Mouse (Mus musculus) myocyte (in vitro differentiated cells): Measurements from ENCODE around the gene Cyth3. TPM values are rescaled to one million over a fixed set of nuclear protein-coding genes. Genes with fewer than 3 reads are reported as not detected.

Source experiments
- H3K27me3 ChIP-seq: one replicate; pipeline ENCODE4 v1.6.1; 2011; ENCODE audit not compliant: control insufficient read depth, insufficient read depth, insufficient read length
- H3K36me3 ChIP-seq: one replicate; pipeline ENCODE4 v1.6.1; 2011; ENCODE audit not compliant: control insufficient read depth, insufficient read depth
- H3K4me2 ChIP-seq: one replicate; pipeline ENCODE4 v1.6.1; 2011; ENCODE audit warnings: low read depth, control low read depth
- H3K4me3 ChIP-seq: one replicate; pipeline ENCODE4 v1.5.1; 2011; ENCODE audit warnings: mild to moderate bottlenecking, control low read depth, moderate library complexity
- H3K79me2 ChIP-seq: one replicate; pipeline ENCODE4 v1.6.1; 2011; ENCODE audit not compliant: control insufficient read depth, insufficient read depth
- H3ac ChIP-seq: one replicate; pipeline ENCODE4 v1.6.1; 2011; ENCODE audit not compliant: control insufficient read depth, insufficient read length
- CEBPB ChIP-seq: IDR thresholded peaks from 2 replicates; pipeline ENCODE4 v1.6.1; 2011; ENCODE audit warnings: mild to moderate bottlenecking, moderate library complexity; ENCODE audit not compliant: poor library complexity, insufficient read depth, severe bottlenecking
- E2F4 ChIP-seq: IDR thresholded peaks from one replicate; pipeline ENCODE4 v1.6.1; 2011; ENCODE audit warnings: mild to moderate bottlenecking, control low read depth, moderate library complexity; ENCODE audit not compliant: insufficient read depth
- MAX ChIP-seq: IDR thresholded peaks from one replicate; pipeline ENCODE4 v1.6.1; 2011; ENCODE audit warnings: low read depth, mild to moderate bottlenecking, control low read depth
- MYOD1 ChIP-seq, 3 experiments: IDR thresholded peaks; one replicate each; pipeline ENCODE4 v1.6.1; 2011; ENCODE audit warnings: control low read depth in 2 of 3, low read depth in 2 of 3, mild to moderate bottlenecking in 2 of 3, moderate library complexity in 1 of 3; ENCODE audit not compliant: insufficient read length in 2 of 3, control insufficient read depth in 1 of 3
- MYOG ChIP-seq, 3 experiments: IDR thresholded peaks; one replicate each; pipeline ENCODE4 v1.6.1; 2011; ENCODE audit warnings: control low read depth in 2 of 3, low read depth in 2 of 3, mild to moderate bottlenecking in 2 of 3; ENCODE audit not compliant: insufficient read length in 2 of 3, control insufficient read depth in 1 of 3, insufficient read depth in 1 of 3
- POLR2A ChIP-seq: IDR thresholded peaks from one replicate; pipeline ENCODE4 v1.6.1; 2011; ENCODE audit warnings: low read depth, mild to moderate bottlenecking, control low read depth, moderate library complexity; ENCODE audit not compliant: insufficient read length
- POLR2AphosphoS2 ChIP-seq: IDR thresholded peaks from one replicate; pipeline ENCODE4 v1.6.1; 2011; ENCODE audit warnings: low read depth, control low read depth; ENCODE audit not compliant: insufficient read length
- REST ChIP-seq: IDR thresholded peaks from one replicate; pipeline ENCODE4 v1.6.1; 2011; ENCODE audit warnings: mild to moderate bottlenecking, control low read depth, moderate library complexity; ENCODE audit not compliant: insufficient read depth, insufficient read length
- SRF ChIP-seq: IDR thresholded peaks from one replicate; pipeline ENCODE4 v1.6.1; 2011; ENCODE audit warnings: low read depth; ENCODE audit not compliant: control insufficient read depth, insufficient read length
- TCF12 ChIP-seq: IDR thresholded peaks from one replicate; pipeline ENCODE4 v1.6.1; 2011; ENCODE audit warnings: mild to moderate bottlenecking, control low read depth; ENCODE audit not compliant: poor library complexity, insufficient read depth, severe bottlenecking
- TCF3 ChIP-seq: IDR thresholded peaks from one replicate; pipeline ENCODE4 v1.6.1; 2011; ENCODE audit warnings: low read depth, control low read depth; ENCODE audit not compliant: insufficient read length
- USF1 ChIP-seq: IDR thresholded peaks from one replicate; pipeline ENCODE4 v1.6.1; 2011; ENCODE audit warnings: low read depth, mild to moderate bottlenecking, control low read depth, moderate library complexity
- polyA plus RNA-seq: library from polyadenylated mRNA; unstranded; fragments of >200 nt; fragmentation: generic; extraction: Trizol; gene quantifications from one replicate; pipeline ENCODE4 v1.2.1, GENCODE M21; 2012; ENCODE audit warnings: missing spikeins

The Cyth3 gene
- polyA plus RNA-seq, 1 experiment: 18.5 TPM

DNA sequence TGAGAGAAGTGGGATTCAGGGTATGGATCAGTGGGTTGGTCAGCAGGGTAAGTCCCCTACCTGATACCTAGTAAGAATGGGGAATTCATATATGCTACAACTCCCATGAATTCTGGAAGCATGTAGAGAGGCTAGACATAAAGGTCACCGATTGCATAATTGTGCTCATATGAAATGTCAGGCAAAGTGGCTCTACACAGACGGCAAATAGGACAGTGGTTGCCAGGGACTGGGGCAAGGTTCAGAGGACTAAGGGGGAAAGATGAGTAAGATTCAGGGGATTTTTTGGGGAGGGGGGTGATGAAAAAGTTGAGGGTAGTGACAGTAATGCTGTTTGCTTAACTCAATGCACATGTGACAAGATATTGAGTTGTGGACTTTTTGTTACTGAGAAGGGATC lies 41.3 kb upstream of the Cyth3 start:
- no peaks in the 10 kb centered on the region for H3K27me3 ChIP-seq
- TF ChIP-seq MYOG (IDR thresholded peaks at IDR 0.05; ENCODE audit: control insufficient read depth in 1 of 3, insufficient read depth in 1 of 3, insufficient read length in 2 of 3, low read depth in 2 of 3) (no peak), TCF3 (no peak), POLR2A (no peak), POLR2AphosphoS2 (no peak), MYOD1 (IDR thresholded peaks at IDR 0.05; ENCODE audit: control insufficient read depth in 1 of 3, insufficient read length in 2 of 3, low read depth in 2 of 3) (no peak), E2F4 (no peak), SRF (no peak), MAX (no peak), USF1 (no peak), REST (no peak), TCF12 (no peak), CEBPB (no peak)
- H3K4me2 ChIP-seq: no peak overlapping the region
- no peak overlapping the region for H3K4me3 ChIP-seq
- no peaks in the 10 kb centered on the region for H3K36me3 ChIP-seq
- no peaks in the 10 kb centered on the region for H3K79me2 ChIP-seq
- H3ac ChIP-seq: no peak overlapping the region

- TF ChIP-seq POLR2AphosphoS2 (no peak), CEBPB (no peak), TCF12 (no peak), POLR2A (no peak), E2F4 (no peak), USF1 (no peak), MAX (no peak), SRF (no peak), MYOD1 (IDR thresholded peaks at IDR 0.05; ENCODE audit: control insufficient read depth in 1 of 3, insufficient read length in 2 of 3, low read depth in 2 of 3) (no peak), REST (no peak), TCF3 (no peak), MYOG (IDR thresholded peaks at IDR 0.05; ENCODE audit: control insufficient read depth in 1 of 3, insufficient read depth in 1 of 3, insufficient read length in 2 of 3, low read depth in 2 of 3) (no peak)
- H3K4me2 ChIP-seq: no peak overlapping the region
- H3K36me3 ChIP-seq: no peaks in the 10 kb centered on the region
- no peaks in the 10 kb centered on the region for H3K79me2 ChIP-seq
- H3K4me3 ChIP-seq: no peak overlapping the region
- no peak overlapping the region for H3ac ChIP-seq
- H3K27me3 ChIP-seq: no peaks in the 10 kb centered on the region
Observed at GRCm38 (mm10) chr5:143581874-143582273, 40.4 kb upstream of the Cyth3 start.

DNA sequence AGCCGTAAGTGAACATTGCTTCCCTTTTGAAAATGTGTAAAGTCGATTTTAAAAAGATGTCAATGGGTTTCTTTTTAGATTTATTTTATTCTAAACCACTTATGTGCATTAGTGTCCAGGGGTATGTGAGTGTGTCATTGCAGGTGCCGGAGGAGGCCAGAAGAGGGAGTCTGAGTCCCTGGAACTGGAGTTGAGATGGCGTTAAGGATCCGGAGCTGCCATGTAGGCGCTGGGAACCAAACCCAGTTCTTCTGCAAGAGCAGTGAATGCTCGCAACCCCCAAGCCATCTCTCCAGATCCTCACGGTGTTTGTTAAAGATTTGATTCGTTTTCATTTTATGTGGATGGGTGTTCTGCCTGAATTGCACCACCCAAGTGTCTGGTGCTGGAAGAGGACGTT lies 39.2 kb upstream of the Cyth3 start:
- H3K36me3 ChIP-seq: no peaks in the 10 kb centered on the region
- no peaks in the 10 kb centered on the region for H3K79me2 ChIP-seq
- no peak overlapping the region for H3K4me2 ChIP-seq
- no peak overlapping the region for H3K4me3 ChIP-seq
- H3K27me3 ChIP-seq: no peaks in the 10 kb centered on the region
- H3ac ChIP-seq: no peak overlapping the region
- no peak for TF ChIP-seq POLR2AphosphoS2
- TF ChIP-seq CEBPB: no peak
- no peak for TF ChIP-seq E2F4
- TF ChIP-seq MYOD1 (IDR thresholded peaks at IDR 0.05; ENCODE audit: control insufficient read depth in 1 of 3, insufficient read length in 2 of 3, low read depth in 2 of 3): no peak
- no peak for TF ChIP-seq REST
- TF ChIP-seq MAX: no peak
- TF ChIP-seq MYOG (IDR thresholded peaks at IDR 0.05; ENCODE audit: control insufficient read depth in 1 of 3, insufficient read depth in 1 of 3, insufficient read length in 2 of 3, low read depth in 2 of 3): no peak
- no peak for TF ChIP-seq TCF3
- no peak for TF ChIP-seq SRF
- no peak for TF ChIP-seq TCF12
- no peak for TF ChIP-seq USF1
- no peak for TF ChIP-seq POLR2A

DNA sequence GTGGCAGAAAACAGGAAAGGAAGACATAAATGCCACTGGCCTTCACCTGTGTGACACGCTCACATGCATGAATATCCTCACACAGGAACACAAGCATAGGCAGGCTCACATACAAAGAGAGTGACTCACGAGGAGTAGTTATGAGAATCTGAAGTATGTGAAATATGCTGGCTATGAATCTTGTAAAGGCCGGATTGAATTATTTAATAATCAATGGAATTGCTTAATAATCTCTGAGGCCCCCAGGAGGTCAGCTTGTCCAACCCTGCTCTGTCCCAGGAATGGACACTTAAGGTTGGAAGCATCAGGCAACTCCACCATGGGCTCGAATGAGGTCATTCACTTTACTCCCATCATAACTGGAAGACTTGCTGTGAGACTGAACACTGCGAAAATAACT lies 37.3 kb upstream of the Cyth3 start:
- Histone ChIP-seq H3K4me2 (no peak overlapping the region), H3K79me2 (no peaks in the 10 kb centered on the region), H3K36me3 (no peaks in the 10 kb centered on the region), H3K4me3 (no peak overlapping the region), H3K27me3 (no peaks in the 10 kb centered on the region), H3ac (no peak overlapping the region)
- TF ChIP-seq TCF3 (no peak), POLR2A (no peak), E2F4 (no peak), TCF12 (no peak), MYOD1 (IDR thresholded peaks at IDR 0.05; ENCODE audit: control insufficient read depth in 1 of 3, insufficient read length in 2 of 3, low read depth in 2 of 3) (no peak)

DNA sequence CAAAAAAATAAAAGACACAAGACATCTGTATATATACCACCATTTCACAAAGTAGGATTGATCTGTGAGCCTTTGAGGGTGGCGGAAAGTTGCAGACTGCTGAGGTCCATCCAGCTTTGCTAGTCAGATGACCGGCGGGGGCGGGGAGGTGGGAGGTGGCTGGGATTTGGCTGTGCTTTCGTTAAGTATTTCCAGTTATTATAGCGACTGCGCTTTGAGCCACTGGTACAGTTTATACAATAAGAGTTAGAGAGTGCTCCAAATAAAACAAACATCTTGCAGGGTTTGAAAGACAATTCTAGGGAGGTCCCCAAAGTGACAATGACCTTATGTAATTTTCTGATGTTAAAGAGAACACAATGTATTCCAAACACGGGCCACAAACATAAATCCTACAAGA lies 35.9 kb upstream of the Cyth3 start:
- no peaks in the 10 kb centered on the region for H3K27me3 ChIP-seq
- no peak overlapping the region for H3ac ChIP-seq
- no peak overlapping the region for H3K4me3 ChIP-seq
- TF ChIP-seq SRF (no peak), REST (no peak), MAX (no peak), CEBPB (no peak), USF1 (no peak), TCF12 (no peak)
- no peak overlapping the region for H3K4me2 ChIP-seq
- H3K36me3 ChIP-seq: no peaks in the 10 kb centered on the region
- H3K79me2 ChIP-seq: no peaks in the 10 kb centered on the region
